Comparison of ENCODE assay signal across 12 mouse cellular contexts in genomic region chr4:139400487-139400886, GRCm38 (mm10).
"Had no signal": no experiment of that assay in that cellular context is flagged by ENCODE, and none has a peak within 500 bp of the region (broad histone marks: within the 10 kb centered on the region; RNA-seq: fewer than 3 reads in every experiment).

No protein-coding gene starts in this region.

- H3K27ac ChIP-seq: limb, embryonic 10.5 days; midbrain, embryonic 10.5 days; neural tube, embryonic 15.5 days had no signal

- H3K9me3 ChIP-seq: limb, embryonic 10.5 days; midbrain, embryonic 10.5 days; neural tube, embryonic 15.5 days had no signal

- ATAC-seq: intestine, embryonic 16.5 days had no signal

- H3K27me3 ChIP-seq: neural tube, embryonic 15.5 days had no signal

- H3K4me3 ChIP-seq: limb, embryonic 10.5 days; midbrain, embryonic 10.5 days; myocyte; neural tube, embryonic 15.5 days had no signal

- H3K4me1 ChIP-seq: limb, embryonic 10.5 days; midbrain, embryonic 10.5 days; neural tube, embryonic 15.5 days had no signal

- H3K9ac ChIP-seq: lung, embryonic 14.5 days; neural tube, embryonic 15.5 days had no signal

- DNase-seq: kidney, postnatal 14 days; lung, embryonic 14.5 days; lung, postnatal 10 days; lung, postnatal 4 days; midbrain, embryonic 14.5 days; thymus, adult 2 months; thymus, postnatal 25 days had no signal

- H3K4me2 ChIP-seq: lung, embryonic 14.5 days; neural tube, embryonic 15.5 days had no signal
